ENCODE assay signal across 23 mouse cellular contexts in genomic region chr2:173712656-173713055, GRCm38 (mm10). TPM values are rescaled to one million over a fixed set of nuclear protein-coding genes. Genes with fewer than 3 reads are reported as not detected.
DNase-seq lines count a peak whose midpoint lies in the region; ATAC-seq lines count a peak whose summit lies in the region.
"Had no signal": no experiment of that assay in that cellular context is flagged by ENCODE, and none has a peak within 500 bp of the region (broad histone marks: within the 10 kb centered on the region; RNA-seq: fewer than 3 reads in every experiment).

No protein-coding gene starts in this region.

- H3K27me3 ChIP-seq in kidney, embryonic 14.5 days (ENCODE audit: control insufficient read depth, insufficient read depth, low read length), result no peaks in the 10 kb centered on the region
- no peaks in the 10 kb centered on the region for H3K27me3 ChIP-seq in embryonic facial prominence, embryonic 14.5 days (replicated peaks; ENCODE audit: control insufficient read depth, insufficient read depth, low read length)
- H3K27me3 ChIP-seq in midbrain, embryonic 13.5 days, result no peaks in the 10 kb centered on the region
- H3K27me3 ChIP-seq: CH12.LX had no signal

- H3K36me3 ChIP-seq in kidney, embryonic 14.5 days (ENCODE audit: control insufficient read depth, insufficient read depth, low read length), result no peaks in the 10 kb centered on the region
- peaks cover 9% of the 10 kb centered on the region for H3K36me3 ChIP-seq in embryonic facial prominence, embryonic 14.5 days (ENCODE audit: control insufficient read depth, insufficient read depth, low read length)
- H3K36me3 ChIP-seq in midbrain, embryonic 13.5 days, result peaks cover 5% of the 10 kb centered on the region

- H3K4me1 ChIP-seq in kidney, embryonic 14.5 days (ENCODE audit: control insufficient read depth, insufficient read depth, low read length), result 0 out of 2 replicates have a peak, but pooled peaks cover 5% of the 10 kb centered on the region
- H3K4me1 ChIP-seq in embryonic facial prominence, embryonic 14.5 days (ENCODE audit: control insufficient read depth, insufficient read depth, low read length), result no peaks in the 10 kb centered on the region
- H3K4me1 ChIP-seq in midbrain, embryonic 13.5 days (replicated peaks), result peaks cover 20% of the 10 kb centered on the region

- no peak overlapping the region for H3K9ac ChIP-seq in kidney, embryonic 14.5 days (ENCODE audit: low read depth, low read length)
- H3K9ac ChIP-seq in embryonic facial prominence, embryonic 14.5 days (ENCODE audit: low read depth, low read length), result no peak overlapping the region
- H3K9ac ChIP-seq in midbrain, embryonic 13.5 days (replicated peaks), result no peak overlapping the region

- 46% methylated on average over 10 of the region's 10 CpGs for WGBS in kidney, embryonic 14.5 days
- WGBS in embryonic facial prominence, embryonic 14.5 days, result 50% methylated on average over 10 of the region's 10 CpGs
- 56% methylated on average over 10 of the region's 10 CpGs for WGBS in midbrain, embryonic 13.5 days

- no peaks in the 10 kb centered on the region for H3K9me3 ChIP-seq in kidney, embryonic 14.5 days (ENCODE audit: control insufficient read depth, low read length)
- H3K9me3 ChIP-seq in embryonic facial prominence, embryonic 14.5 days (ENCODE audit: control insufficient read depth, low read length), result no peaks in the 10 kb centered on the region
- H3K9me3 ChIP-seq in midbrain, embryonic 13.5 days, result no peaks in the 10 kb centered on the region

- H3K4me3 ChIP-seq in kidney, embryonic 14.5 days (ENCODE audit: low read length), result no peak overlapping the region
- no peak overlapping the region for H3K4me3 ChIP-seq in embryonic facial prominence, embryonic 14.5 days (ENCODE audit: low read depth, low read length)
- no peak overlapping the region for H3K4me3 ChIP-seq in midbrain, embryonic 13.5 days (replicated peaks)
- H3K4me3 ChIP-seq: myocyte had no signal

- 0 out of 2 replicates have a peak overlapping the region, but pooled peaks have one; percentile 4 for H3K27ac ChIP-seq in kidney, embryonic 14.5 days (ENCODE audit: low read depth, low read length)
- no peak overlapping the region for H3K27ac ChIP-seq in embryonic facial prominence, embryonic 14.5 days (replicated peaks; ENCODE audit: low read depth, low read length)
- peak overlapping the region; percentile 44; the same call in 1 of the 2 replicates for H3K27ac ChIP-seq in midbrain, embryonic 13.5 days
- H3K27ac ChIP-seq: macrophage had no signal

- H3K4me2 ChIP-seq in kidney, embryonic 14.5 days (replicated peaks; ENCODE audit: low read depth, low read length), result no peak overlapping the region
- H3K4me2 ChIP-seq in embryonic facial prominence, embryonic 14.5 days (ENCODE audit: low read depth, low read length), result no peak overlapping the region
- no peak overlapping the region for H3K4me2 ChIP-seq in midbrain, embryonic 13.5 days (replicated peaks)

- DNase-seq in adrenal gland, adult 2 months, result peak; percentile 37
- DNase-seq in adrenal gland, adult 18-20 months (ENCODE audit: low spot score in 2 of 2), result no peak
- DNase-seq in kidney, postnatal 25 days, result no peak
- DNase-seq in embryonic facial prominence, embryonic 14.5 days (ENCODE audit: low spot score), result no peak
- no peak for DNase-seq in urinary bladder, postnatal 10 days (ENCODE audit: low spot score)
- DNase-seq in ovary, adult 18-20 months (ENCODE audit: low spot score), result no peak
- DNase-seq: cerebellum, adult 11-12 months; gastrocnemius, postnatal 14 days; heart, postnatal 10 days; kidney, postnatal 10 days; lung, adult 18-20 months; right cerebral cortex, postnatal 25 days; thymus, adult 2 months had no signal

- no peak for ATAC-seq in kidney, embryonic 14.5 days (ENCODE audit: low FRiP score, low TSS enrichment)
- 0 out of 2 replicates have a peak, but pooled peaks have one; percentile 12 for ATAC-seq in embryonic facial prominence, embryonic 14.5 days (ENCODE audit: low read depth)
- ATAC-seq in midbrain, embryonic 13.5 days, result no peak
- ATAC-seq: intestine, postnatal 0 days had no signal

RNA-seq across cellular contexts. Expression of gene 1700010B08Rik, which starts 6.6 kb away (rescaled TPM):
- total RNA-seq in adrenal gland, adult 2 months (2021), result not detected
- polyA plus RNA-seq in adrenal gland, adult 2 months (2012; rRNA removed), result not detected in 2 replicates
- not detected for total RNA-seq in adrenal gland, adult 18-20 months (2021)
- 0.23 TPM in 1 of 2 replicates, not detected in the other for polyA plus RNA-seq in kidney, embryonic 14.5 days (2014; fragmentation: Nextera tagmentation; extraction: Ambion mirVana)
- polyA plus RNA-seq in embryonic facial prominence, embryonic 14.5 days (2014; fragmentation: Nextera tagmentation; extraction: Ambion mirVana), result not detected in 2 replicates
- polyA plus RNA-seq in midbrain, embryonic 13.5 days (2015; fragmentation: Nextera tagmentation; extraction: Ambion mirVana), result not detected in 2 replicates
- total RNA-seq: CH12.LX; gastrocnemius, postnatal 14 days; heart, adult 8-10 months; heart, postnatal 10 days; left cerebral cortex, adult 8-10 months had no signal
- polyA plus RNA-seq: frontal cortex, adult 2 months; intestine, postnatal 0 days; limb, embryonic 14.5 days; macrophage; thymus, adult 2 months had no signal

RNA-seq across cellular contexts. Expression of gene Vapb, which starts 24.7 kb away (rescaled TPM):
- 100 to 1,000 TPM; 173 to 209 TPM for total RNA-seq in adrenal gland, adult 2 months (2021)
- polyA plus RNA-seq in adrenal gland, adult 2 months (2012; rRNA removed), result 13.1 and 17.3 TPM in 2 replicates
- 100 to 1,000 TPM; 162 to 176 TPM for total RNA-seq in adrenal gland, adult 18-20 months (2021)
- 9.3 and 18.9 TPM in 2 replicates for polyA plus RNA-seq in kidney, embryonic 14.5 days (2014; fragmentation: Nextera tagmentation; extraction: Ambion mirVana)
- 12.9 and 15.4 TPM in 2 replicates for polyA plus RNA-seq in embryonic facial prominence, embryonic 14.5 days (2014; fragmentation: Nextera tagmentation; extraction: Ambion mirVana)
- polyA plus RNA-seq in midbrain, embryonic 13.5 days (2015; fragmentation: Nextera tagmentation; extraction: Ambion mirVana), result 12.3 and 13.8 TPM in 2 replicates

RNA-seq across cellular contexts. Expression of gene Rab22a, which starts 53.1 kb away (rescaled TPM):
- total RNA-seq in adrenal gland, adult 2 months (2021), result 10 to 100 TPM; 30.0 to 35.0 TPM
- polyA plus RNA-seq in adrenal gland, adult 2 months (2012; rRNA removed), result 62.4 and 64.8 TPM in 2 replicates
- 10 to 100 TPM; 28.0 to 38.0 TPM for total RNA-seq in adrenal gland, adult 18-20 months (2021)
- polyA plus RNA-seq in kidney, embryonic 14.5 days (2014; fragmentation: Nextera tagmentation; extraction: Ambion mirVana), result 24.9 and 32.9 TPM in 2 replicates
- 47.5 and 50.8 TPM in 2 replicates for polyA plus RNA-seq in embryonic facial prominence, embryonic 14.5 days (2014; fragmentation: Nextera tagmentation; extraction: Ambion mirVana)
- polyA plus RNA-seq in midbrain, embryonic 13.5 days (2015; fragmentation: Nextera tagmentation; extraction: Ambion mirVana), result 32.8 and 33.5 TPM in 2 replicates
